Mouse (Mus musculus) stomach, embryonic 16.5 days (tissue): ENCODE data around the gene Zfp687. TPM values are rescaled to one million over a fixed set of nuclear protein-coding genes. Genes with fewer than 3 reads are reported as not detected.
"Not testable (repeated sequence)": the region's sequence is repeated elsewhere in the genome, so short reads cannot be mapped to it uniquely, and the experiment has no call there.

Experiments used
- ATAC-seq: fragments of 200-750 bp; cut with Nextera tagmentation; 2 replicates; pipeline ENCODE4 v1.8.0; 2017; ENCODE audit warnings: moderate number of reproducible peaks, moderate TSS enrichment; ENCODE audit not compliant: insufficient read depth, low FRiP score
- H3K27ac ChIP-seq: fragments of 300-500 bp; sonication (generic); 2 replicates; pipeline ENCODE4 v1.5.1; 2014; ENCODE audit warnings: low read length
- H3K27me3 ChIP-seq: fragments of 300-500 bp; sonication (generic); 2 replicates; pipeline ENCODE4 v1.6.1; 2014; ENCODE audit warnings: low read length, control low read depth, mixed read lengths; ENCODE audit not compliant: control insufficient read depth, insufficient read depth
- H3K36me3 ChIP-seq: fragments of 300-500 bp; sonication (generic); 2 replicates; pipeline ENCODE4 v1.6.1; 2014; ENCODE audit warnings: low read length; ENCODE audit not compliant: control insufficient read depth, insufficient read depth
- H3K4me1 ChIP-seq: fragments of 300-500 bp; sonication (generic); 2 replicates; pipeline ENCODE4 v1.6.1; 2014; ENCODE audit warnings: low read length, control low read depth, mixed read lengths; ENCODE audit not compliant: control insufficient read depth, insufficient read depth
- H3K4me2 ChIP-seq: fragments of 300-500 bp; sonication (generic); 2 replicates; pipeline ENCODE4 v1.6.1; 2014; ENCODE audit warnings: low read depth, low read length, mixed read lengths
- H3K4me3 ChIP-seq: fragments of 300-500 bp; sonication (generic); replicated peaks from 2 replicates; pipeline ENCODE4 v1.5.1; 2014; ENCODE audit warnings: mild to moderate bottlenecking, low read length
- H3K9ac ChIP-seq: fragments of 300-500 bp; sonication (generic); 2 replicates; pipeline ENCODE4 v1.6.1; 2014; ENCODE audit warnings: low read length
- H3K9me3 ChIP-seq: fragments of 300-500 bp; sonication (generic); replicated peaks from 2 replicates; pipeline ENCODE4 v1.6.1; 2016; ENCODE audit warnings: low read length, control low read depth; ENCODE audit not compliant: control insufficient read depth
- WGBS: fragments of 180-500 bp; shearing (Covaris S2); extraction: QIAGEN DNeasy Blood & Tissue Kit; methylation state at CpG from one replicate; pipeline ENCODE4 v1.1.7; 2014; 5-methylcytosine and 5-hydroxymethylcytosine counted together
- polyA plus RNA-seq: library from polyadenylated mRNA; unstranded; fragments of >200 nt; fragmentation: Nextera tagmentation; extraction: Ambion mirVana; gene quantifications from 2 replicates; pipeline ENCODE4 v1.2.1, GENCODE M21; 2015

Zfp687 gene
- polyA plus RNA-seq, 1 experiment from 2014 or later: 22.6 TPM

DNA sequence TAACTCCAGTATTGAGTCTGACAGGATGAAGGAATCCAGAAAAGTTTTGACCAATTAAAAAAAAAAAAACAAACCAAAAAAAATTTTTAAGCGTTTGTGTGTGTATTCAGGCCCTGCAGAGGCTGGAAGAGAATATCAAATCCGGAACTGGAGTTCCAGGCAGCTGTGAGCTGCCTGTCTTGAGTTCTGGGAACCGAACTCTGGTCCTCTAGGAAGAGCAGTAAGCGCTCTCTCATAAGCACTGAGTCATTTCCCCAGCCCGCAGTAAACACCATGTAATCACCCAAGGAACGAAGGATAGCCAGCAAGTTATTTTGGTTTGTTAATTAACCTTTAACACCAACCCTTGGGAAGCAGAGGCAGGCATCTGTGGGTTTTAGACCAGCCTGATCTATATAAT lies 28.0 kb upstream of the Zfp687 start:
- H3K27me3 ChIP-seq: no peaks in the 10 kb centered on the region
- H3K9me3 ChIP-seq: no peaks in the 10 kb centered on the region
- WGBS: 67% methylated on average over 6 of the region's 6 CpGs
- H3K36me3 ChIP-seq: no peaks in the 10 kb centered on the region
- no peak overlapping the region for H3K9ac ChIP-seq
- H3K27ac ChIP-seq: no peak overlapping the region
- H3K4me1 ChIP-seq: peaks cover 6% of the 10 kb centered on the region; the same call in 1 of the 2 replicates
- H3K4me3 ChIP-seq: no peak overlapping the region
- H3K4me2 ChIP-seq: no peak overlapping the region
- no peak for ATAC-seq

DNA sequence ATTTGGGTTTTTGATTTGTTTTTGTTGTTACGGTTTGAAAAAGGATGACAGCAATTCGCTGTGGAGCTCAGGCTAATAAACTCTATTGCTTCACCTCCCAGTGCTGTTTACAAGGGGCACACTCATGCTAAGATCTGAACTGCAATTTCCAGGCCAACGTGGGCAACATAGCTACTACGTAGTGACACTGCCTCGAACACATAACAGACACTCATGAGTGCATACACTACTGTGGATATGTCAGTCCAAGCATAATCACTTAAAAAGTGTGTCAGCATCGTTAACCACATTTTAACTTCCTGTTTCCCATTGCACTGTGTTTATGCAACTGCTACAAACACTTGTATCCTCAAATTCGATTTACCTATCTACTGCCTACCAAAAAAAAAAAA lies 27.6 kb upstream of the Zfp687 start:
- H3K4me2 ChIP-seq: peak overlapping the region; percentile 51
- H3K4me3 ChIP-seq: peak overlapping the region; percentile 94
- no peaks in the 10 kb centered on the region for H3K9me3 ChIP-seq
- no peaks in the 10 kb centered on the region for H3K36me3 ChIP-seq
- no peaks in the 10 kb centered on the region for H3K27me3 ChIP-seq
- H3K4me1 ChIP-seq: peaks cover 6% of the 10 kb centered on the region; the same call in 1 of the 2 replicates
- ATAC-seq: peak; percentile 48; the same call in 1 of the 2 replicates
- H3K9ac ChIP-seq: peak overlapping the region; percentile 62
- 16% methylated on average over 7 of the region's 7 CpGs for WGBS
- H3K27ac ChIP-seq: peak overlapping the region; percentile 47

DNA sequence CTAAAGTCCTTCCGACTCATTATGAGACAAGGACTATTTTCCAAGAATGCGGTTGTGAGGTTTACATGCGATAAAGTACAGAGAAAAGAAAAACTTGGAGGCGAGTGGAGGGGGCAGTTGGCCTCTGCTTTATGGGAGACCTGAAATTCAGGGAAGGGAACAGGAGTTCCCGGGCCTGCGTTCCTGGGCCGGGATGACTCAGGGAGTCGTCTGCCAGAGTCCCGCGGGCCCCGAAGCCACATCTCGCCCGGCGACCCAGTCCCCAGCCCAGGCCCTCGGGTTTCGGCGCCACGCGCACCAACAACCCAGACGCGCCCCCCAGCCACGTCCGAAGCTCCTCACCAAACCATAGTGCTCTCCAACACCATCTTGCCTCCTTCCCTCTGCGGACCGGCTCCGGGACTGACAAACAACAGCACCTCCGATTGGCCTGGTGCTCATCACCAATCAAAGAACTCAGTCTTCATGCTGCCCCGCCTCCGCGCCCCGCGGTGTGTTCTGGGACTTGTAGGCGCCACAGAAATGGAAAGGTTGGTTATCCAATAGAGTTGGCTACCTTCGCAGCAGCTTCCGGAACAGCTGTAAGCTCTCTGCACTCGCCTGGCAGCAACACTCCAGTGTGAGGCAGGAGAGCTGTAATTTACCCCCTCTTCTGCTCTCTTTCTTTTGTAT lies 27.1 kb upstream of the Zfp687 start, which contains the start of gene Psmd4:
Gene Psmd4, minus strand, starts transcription at position 449 of the 672 bp plus-strand sequence.
- Histone ChIP-seq H3K4me3 (peak within 1 kb of the TSS; percentile 94), H3K4me1 (peaks cover 6% of the 10 kb centered on the region; the same call in 1 of the 2 replicates), H3K27ac (peak within 1 kb of the TSS; percentile 47), H3K9ac (peak within 1 kb of the TSS; percentile 93), H3K27me3 (no peaks in the 10 kb centered on the region), H3K36me3 (no peaks in the 10 kb centered on the region), H3K4me2 (peak within 1 kb of the TSS; percentile 71), H3K9me3 (no peaks in the 10 kb centered on the region)
- WGBS: under 1% methylated on average over 36 of the region's 36 CpGs
- ATAC-seq: peak; percentile 99

DNA sequence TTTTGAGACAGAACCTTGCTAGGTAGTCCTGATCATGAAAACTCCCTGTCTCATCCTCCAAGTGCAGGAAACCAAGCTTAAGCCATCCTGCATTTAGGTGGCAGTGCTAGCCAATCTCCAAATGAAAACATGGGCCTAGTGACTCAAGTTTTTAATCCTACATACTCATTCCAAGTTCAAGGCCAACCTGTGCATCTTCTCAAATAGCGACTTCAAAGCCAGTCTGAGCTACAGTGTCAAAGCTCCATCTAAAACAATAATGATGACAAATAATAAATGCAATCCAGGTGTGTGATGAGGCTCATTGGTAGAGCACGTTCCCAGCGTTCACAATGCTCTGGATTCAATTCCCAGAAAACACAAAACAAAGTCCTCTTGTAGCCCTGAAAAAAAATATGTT lies 26.4 kb upstream of the Zfp687 start:
- H3K9ac ChIP-seq: peak overlapping the region; percentile 93
- H3K4me3 ChIP-seq: peak overlapping the region; percentile 94
- no peak for ATAC-seq
- H3K4me2 ChIP-seq: peak overlapping the region; percentile 71
- 16% methylated on average over 3 of the region's 3 CpGs for WGBS
- no peaks in the 10 kb centered on the region for H3K9me3 ChIP-seq
- H3K27me3 ChIP-seq: no peaks in the 10 kb centered on the region
- H3K27ac ChIP-seq: no peak overlapping the region
- peaks cover under 1% of the 10 kb centered on the region; the same call in 1 of the 2 replicates for H3K36me3 ChIP-seq
- peaks cover 6% of the 10 kb centered on the region; the same call in 1 of the 2 replicates for H3K4me1 ChIP-seq

DNA sequence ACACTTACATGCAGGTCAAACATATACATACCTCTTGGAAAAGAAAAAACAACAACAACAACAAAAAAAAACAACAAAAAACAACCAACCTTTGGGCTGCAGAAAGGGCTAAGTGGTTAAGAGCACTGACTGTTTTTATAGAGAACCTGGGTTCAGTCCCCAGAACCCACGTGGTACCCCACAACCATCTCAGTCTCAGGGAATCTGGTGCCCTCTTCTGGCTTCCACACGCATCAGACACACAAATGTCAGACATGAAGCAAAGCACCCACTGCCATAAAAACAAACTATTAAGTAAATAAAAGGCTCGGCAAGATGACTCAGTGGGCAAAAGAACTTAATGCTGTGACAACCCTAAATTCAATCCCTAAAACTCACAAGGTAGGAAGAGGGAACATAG lies 14.7 kb upstream of the Zfp687 start:
- H3K4me1 ChIP-seq: peaks cover 12% of the 10 kb centered on the region
- peaks cover 5% of the 10 kb centered on the region; the same call in 1 of the 2 replicates for H3K36me3 ChIP-seq
- H3K9me3 ChIP-seq: no peaks in the 10 kb centered on the region
- H3K4me2 ChIP-seq: no peak overlapping the region
- ATAC-seq: no peak
- 63% methylated on average over 3 of the region's 3 CpGs for WGBS
- H3K4me3 ChIP-seq: no peak overlapping the region
- no peaks in the 10 kb centered on the region for H3K27me3 ChIP-seq
- no peak overlapping the region for H3K9ac ChIP-seq
- no peak overlapping the region for H3K27ac ChIP-seq

DNA sequence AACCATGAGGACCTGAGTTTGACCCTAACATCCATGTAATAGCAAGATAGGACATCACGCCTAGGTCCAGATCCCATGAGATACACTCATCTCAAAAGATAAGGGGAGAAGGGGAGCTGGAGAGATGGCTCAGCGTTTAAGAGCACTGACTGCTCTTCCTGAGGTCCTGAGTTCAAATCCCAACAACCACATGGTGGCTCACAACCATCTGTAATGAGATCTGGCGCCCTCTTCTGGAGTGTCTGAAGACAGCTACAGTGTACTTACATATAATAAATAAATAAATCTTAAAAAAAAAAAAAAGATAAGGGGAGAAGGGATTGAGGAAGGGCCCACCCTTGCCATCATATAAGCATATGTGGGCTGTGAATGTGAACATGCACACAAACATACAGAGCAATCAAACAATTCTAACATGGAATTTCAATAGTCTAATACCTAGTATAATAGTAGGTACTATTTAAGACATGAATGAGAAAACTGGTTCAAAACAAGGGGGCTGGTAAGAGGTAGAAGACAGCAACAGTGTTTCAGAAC lies 14.1 kb upstream of the Zfp687 start:
- H3K4me3 ChIP-seq, H3K27me3 ChIP-seq, H3K36me3 ChIP-seq, H3K9me3 ChIP-seq, ATAC-seq, H3K4me2 ChIP-seq, H3K9ac ChIP-seq: not testable (repeated sequence)
- Histone ChIP-seq H3K27ac (peak overlapping the region; percentile 35), H3K4me1 (peaks cover 17% of the 10 kb centered on the region)
- 69% methylated on average over 3 of the region's 3 CpGs for WGBS

DNA sequence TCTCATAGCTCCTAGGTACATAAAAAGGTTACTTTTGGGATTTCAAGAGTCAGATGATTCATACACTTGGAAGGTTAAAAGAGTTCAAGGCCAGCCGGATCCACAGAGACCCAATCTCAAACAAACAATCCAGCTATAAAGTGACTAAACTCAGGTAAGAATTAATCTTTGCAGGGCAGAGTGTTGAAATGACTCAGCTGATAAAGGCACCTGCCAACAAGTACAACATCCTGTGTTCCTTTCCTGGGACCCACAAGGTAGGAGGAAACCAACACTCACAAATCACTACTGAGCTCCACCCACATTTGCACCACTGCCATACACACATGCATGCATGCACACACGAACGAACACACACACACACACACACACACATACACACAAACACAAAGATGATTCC lies 13.4 kb upstream of the Zfp687 start:
- H3K27ac ChIP-seq: peak overlapping the region; percentile 35
- no peak overlapping the region for H3K9ac ChIP-seq
- no peaks in the 10 kb centered on the region for H3K9me3 ChIP-seq
- no peak overlapping the region for H3K4me3 ChIP-seq
- peak; percentile 67 for ATAC-seq
- H3K4me2 ChIP-seq: no peak overlapping the region
- 58% methylated on average over 3 of the region's 3 CpGs for WGBS
- H3K4me1 ChIP-seq: peaks cover 20% of the 10 kb centered on the region
- 0 out of 2 replicates have a peak, but pooled peaks cover 5% of the 10 kb centered on the region for H3K36me3 ChIP-seq
- H3K27me3 ChIP-seq: no peaks in the 10 kb centered on the region

DNA sequence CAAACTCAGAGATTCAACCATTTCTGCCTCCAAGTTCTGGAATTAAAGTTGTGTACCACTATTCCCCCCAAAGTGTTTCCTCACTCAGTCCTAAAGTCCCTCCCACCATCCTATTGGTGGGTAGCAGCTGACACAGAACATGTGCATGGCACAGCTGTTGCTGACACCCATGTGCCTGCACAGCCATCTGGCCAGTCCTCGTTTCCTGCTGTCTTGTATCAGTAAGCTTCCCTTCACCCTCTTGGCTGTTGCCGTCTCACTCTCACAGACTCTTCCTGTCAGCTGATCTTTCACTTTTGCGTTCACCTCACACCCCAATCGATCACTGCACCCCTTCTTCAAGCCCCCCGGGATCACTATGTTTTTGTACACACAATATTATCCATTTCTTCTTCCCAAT lies 12.5 kb upstream of the Zfp687 start:
- 33% methylated on average over 5 of the region's 5 CpGs for whole genome bisulfite sequencing
- H3K4me2 ChIP-seq: no peak overlapping the region
- H3K9me3 ChIP-seq: no peaks in the 10 kb centered on the region
- no peak overlapping the region for H3K9ac ChIP-seq
- peak overlapping the region; percentile 46; the same call in 1 of the 2 replicates for H3K27ac ChIP-seq
- no peak for ATAC-seq
- H3K4me1 ChIP-seq: peaks cover 20% of the 10 kb centered on the region
- H3K27me3 ChIP-seq: no peaks in the 10 kb centered on the region
- H3K4me3 ChIP-seq: no peak overlapping the region
- 0 out of 2 replicates have a peak, but pooled peaks cover 5% of the 10 kb centered on the region for H3K36me3 ChIP-seq

DNA sequence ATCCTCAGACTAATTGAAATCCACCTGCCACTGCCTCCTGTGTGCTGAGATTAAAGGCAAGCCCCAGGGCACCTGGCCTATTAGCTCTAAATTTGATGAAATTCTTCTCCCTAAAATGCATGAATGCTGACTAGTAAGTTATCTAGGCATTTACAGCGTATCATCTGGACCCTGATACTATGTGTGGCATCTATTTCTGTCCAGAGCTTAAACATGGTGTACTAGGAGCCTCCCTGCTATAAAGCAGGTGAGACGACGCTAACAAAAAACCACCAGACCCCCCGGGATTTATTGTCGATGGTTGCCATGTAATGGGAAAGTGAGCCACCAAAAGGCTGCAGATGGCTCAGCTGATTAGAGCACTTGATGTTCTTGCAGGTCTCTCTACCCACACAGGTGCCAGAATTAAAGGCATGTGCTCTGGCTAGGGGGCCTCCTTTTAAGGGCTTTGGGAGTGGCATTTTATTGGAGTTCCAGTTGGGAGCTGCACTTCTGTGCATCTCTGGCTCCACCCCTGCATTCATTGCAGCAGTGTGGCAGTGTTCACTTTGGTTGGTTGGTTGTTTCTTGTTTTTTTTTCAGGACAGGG lies 11.9 kb upstream of the Zfp687 start:
- Histone ChIP-seq H3K4me1 (peaks cover 20% of the 10 kb centered on the region), H3K27me3 (no peaks in the 10 kb centered on the region), H3K9me3 (no peaks in the 10 kb centered on the region), H3K27ac (no peak overlapping the region; the same call in 1 of the 2 replicates), H3K4me2 (no peak overlapping the region), H3K36me3 (0 out of 2 replicates have a peak, but pooled peaks cover 5% of the 10 kb centered on the region), H3K4me3 (no peak overlapping the region), H3K9ac (no peak overlapping the region)
- ATAC-seq: no peak
- 66% methylated on average over 5 of the region's 5 CpGs for WGBS
